Mouse (Mus musculus) kidney, adult 2 months (tissue): ENCODE results near the gene Rex1bd. TPM values are rescaled to one million over a fixed set of nuclear protein-coding genes. Genes with fewer than 3 reads are reported as not detected.

Source experiments
- DNase-seq: peaks from one replicate; pipeline ENCODE4 v3.0.0; 2021
- H3K27ac ChIP-seq: fragments of 200-500 bp; 2 replicates; pipeline ENCODE4 v1.5.1; 2012; ENCODE audit warnings: low read depth, low read length, control low read depth, inconsistent platforms; ENCODE audit not compliant: insufficient read depth
- H3K27me3 ChIP-seq: fragments of 200-500 bp; replicated peaks from 2 replicates; pipeline ENCODE4 v1.6.1; 2012; ENCODE audit warnings: mild to moderate bottlenecking, moderate library complexity, low read length, inconsistent platforms; ENCODE audit not compliant: control insufficient read depth, insufficient read depth
- H3K36me3 ChIP-seq: fragments of 200-500 bp; 2 replicates; pipeline ENCODE4 v1.6.1; 2012; ENCODE audit warnings: mild to moderate bottlenecking, moderate library complexity, low read length, inconsistent platforms; ENCODE audit not compliant: control insufficient read depth, insufficient read depth
- H3K4me1 ChIP-seq: fragments of 200-500 bp; 2 replicates; pipeline ENCODE4 v1.6.1; 2011; ENCODE audit warnings: low read length; ENCODE audit not compliant: control insufficient read depth, insufficient read depth
- H3K4me3 ChIP-seq: fragments of 200-500 bp; 2 replicates; pipeline ENCODE4 v1.5.1; 2011; ENCODE audit warnings: mild to moderate bottlenecking, low read depth, low read length, control low read depth; ENCODE audit not compliant: insufficient read depth
- CTCF ChIP-seq: fragments of 200-500 bp; conservative IDR thresholded peaks from 2 replicates; pipeline ENCODE4 v1.5.1; 2011; ENCODE audit warnings: low read depth, mild to moderate bottlenecking, control low read depth, low read length, moderate library complexity, mixed read lengths; ENCODE audit not compliant: insufficient read depth, insufficient read length
- POLR2A ChIP-seq: fragments of 200-500 bp; IDR thresholded peaks from one replicate; pipeline ENCODE4 v1.6.1; 2011; ENCODE audit warnings: low read depth, low read length, control low read depth
- WGBS: fragments of 180-500 bp; shearing (Covaris S2); methylation state at CpG from one replicate; pipeline ENCODE4 v1.1.7; 2018; 5-methylcytosine and 5-hydroxymethylcytosine counted together
- polyA plus RNA-seq: library from polyadenylated mRNA; depleted of rRNA; stranded (reverse); fragments of >200 nt; gene quantifications from 2 replicates; pipeline ENCODE4 v1.2.3, GENCODE M21; 2012; rRNA removed

The Rex1bd gene
- 161 and 177 TPM in 2 replicates for polyA plus RNA-seq

GRCm38 (mm10) chr8:70506328-70507026, at the start of gene Rex1bd:
Rex1bd (minus strand) TSS chr8:70506752.
- H3K4me1 ChIP-seq, result peaks cover 18% of the 10 kb centered on the region
- H3K36me3 ChIP-seq, result no peaks in the 10 kb centered on the region; the same call in 1 of the 2 replicates
- peak; percentile 97 for DNase-seq
- H3K4me3 ChIP-seq, result peak within 1 kb of the TSS; percentile 92
- no peaks in the 10 kb centered on the region for H3K27me3 ChIP-seq
- WGBS, result 3% methylated on average over 40 of the region's 40 CpGs
- peak; percentile 9 for TF ChIP-seq POLR2A
- peak; percentile 72 for TF ChIP-seq CTCF
- H3K27ac ChIP-seq, result peak within 1 kb of the TSS; percentile 47; the same call in 1 of the 2 replicates

- H3K36me3 ChIP-seq, result no peaks in the 10 kb centered on the region
- H3K4me1 ChIP-seq, result peaks cover 19% of the 10 kb centered on the region
- H3K4me3 ChIP-seq, result no peak overlapping the region
- WGBS, result 74% methylated on average over 4 of the region's 4 CpGs
- H3K27ac ChIP-seq, result no peak overlapping the region
- no peak for DNase-seq
- TF ChIP-seq POLR2A, result no peak
- no peak for TF ChIP-seq CTCF
- H3K27me3 ChIP-seq, result no peaks in the 10 kb centered on the region
Measured at GRCm38 (mm10) chr8:70555079-70555747, 48.7 kb upstream of the Rex1bd start.

GRCm38 (mm10) chr8:70553740-70554139, 47.2 kb upstream of the Rex1bd start:
- H3K4me1 ChIP-seq, result peaks cover 15% of the 10 kb centered on the region
- no peaks in the 10 kb centered on the region for H3K36me3 ChIP-seq
- DNase-seq, result peak; percentile 81
- H3K27ac ChIP-seq, result no peak overlapping the region
- TF ChIP-seq CTCF (no peak), POLR2A (no peak)
- H3K27me3 ChIP-seq, result no peaks in the 10 kb centered on the region
- H3K4me3 ChIP-seq, result no peak overlapping the region

- H3K27me3 ChIP-seq, result no peaks in the 10 kb centered on the region
- H3K4me1 ChIP-seq, result peaks cover 20% of the 10 kb centered on the region
- no peak for DNase-seq
- no peaks in the 10 kb centered on the region for H3K36me3 ChIP-seq
- no peak overlapping the region for H3K27ac ChIP-seq
- H3K4me3 ChIP-seq, result no peak overlapping the region
- TF ChIP-seq CTCF, result no peak
- WGBS, result 29% methylated on average over 1 of the region's 1 CpGs
Measured at GRCm38 (mm10) chr8:70552836-70553235, 46.3 kb upstream of the Rex1bd start.

- TF ChIP-seq POLR2A, result no peak
- TF ChIP-seq CTCF, result no peak
- H3K36me3 ChIP-seq, result no peaks in the 10 kb centered on the region
- no peak overlapping the region for H3K4me3 ChIP-seq
- H3K4me1 ChIP-seq, result peaks cover 20% of the 10 kb centered on the region
- no peak overlapping the region for H3K27ac ChIP-seq
- WGBS, result 52% methylated on average over 3 of the region's 3 CpGs
- no peaks in the 10 kb centered on the region for H3K27me3 ChIP-seq
- DNase-seq, result no peak
Measured at GRCm38 (mm10) chr8:70551558-70552161, 45.1 kb upstream of the Rex1bd start.

GRCm38 (mm10) chr8:70549412-70550184, 43.0 kb upstream of the Rex1bd start:
- Histone ChIP-seq H3K4me1 (peaks cover 20% of the 10 kb centered on the region), H3K4me3 (no peak overlapping the region), H3K36me3 (no peaks in the 10 kb centered on the region), H3K27ac (no peak overlapping the region), H3K27me3 (no peaks in the 10 kb centered on the region)
- no peak for DNase-seq
- TF ChIP-seq POLR2A, result no peak
- no peak for TF ChIP-seq CTCF
- 80% methylated on average over 10 of the region's 10 CpGs for WGBS

GRCm38 (mm10) chr8:70547762-70548161, 41.2 kb upstream of the Rex1bd start:
- no peak overlapping the region for H3K27ac ChIP-seq
- DNase-seq, result no peak
- peaks cover 22% of the 10 kb centered on the region; the same call in 1 of the 2 replicates for H3K4me1 ChIP-seq
- TF ChIP-seq CTCF (no peak), POLR2A (no peak)
- H3K36me3 ChIP-seq, result no peaks in the 10 kb centered on the region
- 88% methylated on average over 6 of the region's 6 CpGs for WGBS
- H3K27me3 ChIP-seq, result no peaks in the 10 kb centered on the region
- no peak overlapping the region for H3K4me3 ChIP-seq
